Mouse (Mus musculus) spleen, adult 2 months (tissue): ENCODE measurements around the gene Ppp1r16b.

Experiments used
- CTCF ChIP-seq: fragments of 200-500 bp; IDR thresholded peaks from 2 replicates; pipeline ENCODE4 v1.5.1; 2011; ENCODE audit warnings: mild to moderate bottlenecking, inconsistent platforms; ENCODE audit not compliant: insufficient read depth, insufficient read length, insufficient replicate concordance; ENCODE audit errors: extremely low read depth
- POLR2A ChIP-seq: fragments of 200-500 bp; IDR thresholded peaks from 2 replicates; pipeline ENCODE4 v1.6.1; 2011; ENCODE audit warnings: low read depth, low read length, inconsistent platforms

GRCm38 (mm10) chr2:158772808-158773207 lies 107.6 kb downstream of the Ppp1r16b start:
- no peak for TF ChIP-seq CTCF
- TF ChIP-seq POLR2A: no peak
